Mouse (Mus musculus): ENCODE results near the gene Mia3. TPM values are rescaled to one million over a fixed set of nuclear protein-coding genes. Genes with fewer than 3 reads are reported as not detected.

Mia3 gene
- polyA plus RNA-seq, 1 experiment from 2014 or later = 81.6 TPM

Other genes starting within 250 kb of the Mia3 start
- 8.6 and 11.3 TPM in 2 replicates for gene Disp1, start 148.0 kb downstream of the Mia3 start, polyA plus RNA-seq (2015; fragmentation: Nextera tagmentation; extraction: Ambion mirVana)
- 28.2 and 29.7 TPM in 2 replicates for gene Aida, start 73.0 kb downstream of the Mia3 start, polyA plus RNA-seq (2015; fragmentation: Nextera tagmentation; extraction: Ambion mirVana)
- 55.3 and 63.5 TPM in 2 replicates for gene Brox, start 72.3 kb downstream of the Mia3 start, polyA plus RNA-seq (2015; fragmentation: Nextera tagmentation; extraction: Ambion mirVana)
- gene Taf1a, start 19.4 kb upstream of the Mia3 start, polyA plus RNA-seq (2015; fragmentation: Nextera tagmentation; extraction: Ambion mirVana) = 18.3 and 22.0 TPM in 2 replicates
- 1.4 and 1.9 TPM in 2 replicates for gene Hhipl2, start 48.7 kb upstream of the Mia3 start, polyA plus RNA-seq (2015; fragmentation: Nextera tagmentation; extraction: Ambion mirVana)